Mouse (Mus musculus): ENCODE measurements around the gene Zfp276. TPM values are rescaled to one million over a fixed set of nuclear protein-coding genes. Genes with fewer than 3 reads are reported as not detected.

The Zfp276 gene
- polyA plus RNA-seq, 2 experiments, result 19.9 to 44.2 TPM

- H3K9ac ChIP-seq (ENCODE audit: low read depth, low read length, severe bottlenecking), result no peak overlapping the region
- H3K9me3 ChIP-seq (ENCODE audit: control insufficient read depth, low read length), result no peaks in the 10 kb centered on the region
- no peak overlapping the region for H3K27ac ChIP-seq (replicated peaks; ENCODE audit: low read depth, low read length)
- DNase-seq (ENCODE audit: low spot score) (no peak), ATAC-seq (ENCODE audit: low FRiP score, low read depth) (no peak)
- TF ChIP-seq POLR2A (IDR thresholded peaks at IDR 0.05; ENCODE audit: borderline replicate concordance, extremely low read depth, insufficient read depth, insufficient read length), result no peak
- 0 out of 2 replicates have a peak, but pooled peaks cover 8% of the 10 kb centered on the region for H3K4me1 ChIP-seq (ENCODE audit: control insufficient read depth, insufficient read depth, low read length)
- H3K4me3 ChIP-seq (replicated peaks; ENCODE audit: low read length), result no peak overlapping the region
- WGBS, result 62% methylated on average over 5 of the region's 5 CpGs
- H3K36me3 ChIP-seq (ENCODE audit: control insufficient read depth, insufficient read depth, low read length), result peaks cover 24% of the 10 kb centered on the region
- H3K4me2 ChIP-seq (replicated peaks; ENCODE audit: low read depth, low read length, severe bottlenecking), result no peak overlapping the region
- H3K27me3 ChIP-seq (ENCODE audit: control insufficient read depth, insufficient read depth, low read length), result peaks cover 16% of the 10 kb centered on the region
These were observed 22.3 kb upstream of the Zfp276 start for GRCm38 (mm10) chr8:123231742-123232141.

- H3K27me3 ChIP-seq (ENCODE audit: control insufficient read depth, insufficient read depth, low read length), result peaks cover 16% of the 10 kb centered on the region
- 23% methylated on average over 7 of the region's 7 CpGs for WGBS
- ATAC-seq (ENCODE audit: low FRiP score, low read depth), result no peak
These were observed 21.4 kb upstream of the Zfp276 start for GRCm38 (mm10) chr8:123232553-123232952.

DNA sequence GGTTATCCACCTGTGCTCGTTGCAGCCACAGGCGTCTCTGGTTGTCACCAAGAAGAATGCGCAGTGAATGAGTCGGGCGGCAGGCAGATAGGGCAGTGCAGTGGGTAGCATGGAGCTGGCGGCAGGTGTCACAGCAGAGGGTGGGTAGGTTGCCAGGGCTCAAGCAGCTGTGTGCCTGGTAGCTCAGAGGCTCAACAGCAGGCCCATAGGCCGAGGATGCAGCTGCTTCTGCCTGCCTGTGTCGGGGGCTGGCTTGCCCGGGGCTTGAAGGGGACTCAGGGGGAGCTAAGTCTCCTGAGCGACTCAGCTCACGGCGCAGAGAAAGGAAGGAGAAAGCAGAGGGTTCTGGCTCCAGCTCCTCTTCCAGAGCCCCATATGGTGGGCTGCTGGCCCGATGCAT lies 20.7 kb upstream of the Zfp276 start:
- Histone ChIP-seq H3K9me3 (ENCODE audit: control insufficient read depth, low read length) (no peaks in the 10 kb centered on the region), H3K27me3 (ENCODE audit: control insufficient read depth, insufficient read depth, low read length) (peaks cover 16% of the 10 kb centered on the region), H3K4me2 (replicated peaks; ENCODE audit: low read depth, low read length, severe bottlenecking) (no peak overlapping the region), H3K36me3 (ENCODE audit: control insufficient read depth, insufficient read depth, low read length) (peaks cover 10% of the 10 kb centered on the region), H3K4me3 (replicated peaks; ENCODE audit: low read length) (no peak overlapping the region), H3K4me1 (ENCODE audit: control insufficient read depth, insufficient read depth, low read length) (0 out of 2 replicates have a peak, but pooled peaks cover 8% of the 10 kb centered on the region), H3K9ac (ENCODE audit: low read depth, low read length, severe bottlenecking) (no peak overlapping the region), H3K27ac (replicated peaks; ENCODE audit: low read depth, low read length) (no peak overlapping the region)
- DNase-seq (ENCODE audit: low spot score) (no peak), ATAC-seq (ENCODE audit: low FRiP score, low read depth) (no peak)
- 51% methylated on average over 13 of the region's 13 CpGs for WGBS
- TF ChIP-seq POLR2A (IDR thresholded peaks at IDR 0.05; ENCODE audit: borderline replicate concordance, extremely low read depth, insufficient read depth, insufficient read length), result no peak

More at GRCm38 (mm10) chr8:123232553-123232952, 21.4 kb upstream of the Zfp276 start:
- no peak overlapping the region for H3K4me2 ChIP-seq (replicated peaks; ENCODE audit: low read depth, low read length, severe bottlenecking)
- DNase-seq (ENCODE audit: low spot score), result no peak
- H3K9me3 ChIP-seq (ENCODE audit: control insufficient read depth, low read length), result no peaks in the 10 kb centered on the region
- peaks cover 17% of the 10 kb centered on the region for H3K36me3 ChIP-seq (ENCODE audit: control insufficient read depth, insufficient read depth, low read length)
- no peak for TF ChIP-seq POLR2A (IDR thresholded peaks at IDR 0.05; ENCODE audit: borderline replicate concordance, extremely low read depth, insufficient read depth, insufficient read length)
- H3K4me1 ChIP-seq (ENCODE audit: control insufficient read depth, insufficient read depth, low read length), result 0 out of 2 replicates have a peak, but pooled peaks cover 8% of the 10 kb centered on the region
- H3K9ac ChIP-seq (ENCODE audit: low read depth, low read length, severe bottlenecking), result no peak overlapping the region; the same call in 1 of the 2 replicates
- no peak overlapping the region for H3K4me3 ChIP-seq (replicated peaks; ENCODE audit: low read length)
- H3K27ac ChIP-seq (replicated peaks; ENCODE audit: low read depth, low read length), result no peak overlapping the region

DNA sequence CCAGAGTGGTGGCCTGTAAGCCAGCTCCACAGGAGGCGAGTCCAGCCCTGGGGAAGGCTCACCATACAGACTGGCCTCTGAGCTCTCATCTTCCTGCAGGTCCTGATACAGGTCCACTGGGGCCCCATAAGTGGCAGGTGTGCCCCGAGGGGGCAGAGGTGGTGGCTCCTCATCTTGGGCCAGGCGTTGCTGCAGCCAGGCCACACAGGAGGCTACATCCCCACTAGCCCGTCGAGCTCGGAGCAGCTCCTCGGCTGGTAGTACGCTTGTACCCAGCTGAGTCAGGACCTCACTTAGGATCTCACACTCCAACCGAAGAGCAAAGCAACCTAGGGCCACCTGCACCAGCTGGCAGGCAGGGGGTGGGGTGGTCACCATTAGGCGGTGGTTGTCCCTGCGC lies 20.2 kb upstream of the Zfp276 start:
- Histone ChIP-seq H3K4me3 (replicated peaks; ENCODE audit: low read length) (no peak overlapping the region), H3K9me3 (ENCODE audit: control insufficient read depth, low read length) (no peaks in the 10 kb centered on the region), H3K4me1 (ENCODE audit: control insufficient read depth, insufficient read depth, low read length) (0 out of 2 replicates have a peak, but pooled peaks cover 8% of the 10 kb centered on the region), H3K36me3 (ENCODE audit: control insufficient read depth, insufficient read depth, low read length) (peaks cover 7% of the 10 kb centered on the region; the same call in 1 of the 2 replicates), H3K9ac (ENCODE audit: low read depth, low read length, severe bottlenecking) (no peak overlapping the region), H3K4me2 (replicated peaks; ENCODE audit: low read depth, low read length, severe bottlenecking) (no peak overlapping the region), H3K27ac (replicated peaks; ENCODE audit: low read depth, low read length) (no peak overlapping the region), H3K27me3 (ENCODE audit: control insufficient read depth, insufficient read depth, low read length) (peaks cover 16% of the 10 kb centered on the region)
- TF ChIP-seq POLR2A (IDR thresholded peaks at IDR 0.05; ENCODE audit: borderline replicate concordance, extremely low read depth, insufficient read depth, insufficient read length), result no peak
- ATAC-seq (ENCODE audit: low FRiP score, low read depth) (no peak), DNase-seq (ENCODE audit: low spot score) (no peak)
- 79% methylated on average over 11 of the region's 11 CpGs for WGBS

GRCm38 (mm10) chr8:123234918-123235519 lies 19.0 kb upstream of the Zfp276 start:
- peak overlapping the region; percentile 40 for H3K4me3 ChIP-seq (replicated peaks; ENCODE audit: low read length)
- no peak for ATAC-seq (ENCODE audit: low FRiP score, low read depth)

More at GRCm38 (mm10) chr8:123234918-123235519, 19.0 kb upstream of the Zfp276 start:
- TF ChIP-seq POLR2A (IDR thresholded peaks at IDR 0.05; ENCODE audit: borderline replicate concordance, extremely low read depth, insufficient read depth, insufficient read length), result no peak
- WGBS, result 34% methylated on average over 13 of the region's 13 CpGs
- Histone ChIP-seq H3K27me3 (ENCODE audit: control insufficient read depth, insufficient read depth, low read length) (peaks cover 16% of the 10 kb centered on the region), H3K9me3 (ENCODE audit: control insufficient read depth, low read length) (no peaks in the 10 kb centered on the region), H3K4me1 (ENCODE audit: control insufficient read depth, insufficient read depth, low read length) (0 out of 2 replicates have a peak, but pooled peaks cover 8% of the 10 kb centered on the region), H3K27ac (replicated peaks; ENCODE audit: low read depth, low read length) (no peak overlapping the region), H3K9ac (ENCODE audit: low read depth, low read length, severe bottlenecking) (peak overlapping the region; percentile 28), H3K36me3 (ENCODE audit: control insufficient read depth, insufficient read depth, low read length) (no peaks in the 10 kb centered on the region), H3K4me2 (replicated peaks; ENCODE audit: low read depth, low read length, severe bottlenecking) (peak overlapping the region; percentile 63)
- DNase-seq (ENCODE audit: low spot score), result peak; percentile 29
